Mouse (Mus musculus) hindbrain, embryonic 15.5 days (tissue): ENCODE data around the gene Cd300c. TPM values are rescaled to one million over a fixed set of nuclear protein-coding genes. Genes with fewer than 3 reads are reported as not detected.
"Not testable (repeated sequence)": the region's sequence is repeated elsewhere in the genome, so short reads cannot be mapped to it uniquely, and the experiment has no call there.

Experiments
- ATAC-seq: fragments of 200-750 bp; cut with Nextera tagmentation; 2 replicates; pipeline ENCODE4 v1.8.0; 2017; ENCODE audit warnings: low read depth, moderate number of reproducible peaks, moderate TSS enrichment; ENCODE audit not compliant: low FRiP score
- H3K27ac ChIP-seq: fragments of 300-500 bp; sonication (generic); replicated peaks from 2 replicates; pipeline ENCODE4 v1.5.1; 2015; ENCODE audit warnings: mild to moderate bottlenecking, inconsistent platforms
- H3K27me3 ChIP-seq: fragments of 300-500 bp; sonication (generic); 2 replicates; pipeline ENCODE4 v1.6.1; 2015; ENCODE audit warnings: control low read depth, inconsistent platforms
- H3K36me3 ChIP-seq: fragments of 300-500 bp; sonication (generic); 2 replicates; pipeline ENCODE4 v1.6.1; 2015; ENCODE audit warnings: control low read depth, inconsistent platforms
- H3K4me1 ChIP-seq: fragments of 300-500 bp; sonication (generic); replicated peaks from 2 replicates; pipeline ENCODE4 v1.6.1; 2015; ENCODE audit warnings: control low read depth, inconsistent platforms
- H3K4me2 ChIP-seq: fragments of 300-500 bp; sonication (generic); 2 replicates; pipeline ENCODE4 v1.6.1; 2015; ENCODE audit warnings: moderate library complexity, mild to moderate bottlenecking, inconsistent platforms
- H3K4me3 ChIP-seq: fragments of 300-500 bp; sonication (generic); 2 replicates; pipeline ENCODE4 v1.5.1; 2015; ENCODE audit warnings: mild to moderate bottlenecking, inconsistent platforms
- H3K9ac ChIP-seq: fragments of 300-500 bp; sonication (generic); 2 replicates; pipeline ENCODE4 v1.6.1; 2015; ENCODE audit warnings: inconsistent platforms
- H3K9me3 ChIP-seq: fragments of 300-500 bp; sonication (generic); 2 replicates; pipeline ENCODE4 v1.6.1; 2016; ENCODE audit warnings: control low read depth, inconsistent platforms
- WGBS: fragments of 180-500 bp; shearing (Covaris S2); methylation state at CpG from one replicate; pipeline ENCODE4 v1.1.7; 2015; 5-methylcytosine and 5-hydroxymethylcytosine counted together
- polyA plus RNA-seq: library from polyadenylated mRNA; unstranded; fragments of >200 nt; fragmentation: Nextera tagmentation; extraction: Ambion mirVana; gene quantifications from 2 replicates; pipeline ENCODE4 v1.2.1, GENCODE M21; 2015

The Cd300c gene
- polyA plus RNA-seq, 1 experiment from 2014 or later: not detected

- H3K4me2 ChIP-seq: no peak overlapping the region
- WGBS: 94% methylated on average over 2 of the region's 2 CpGs
- ATAC-seq: no peak
- no peaks in the 10 kb centered on the region for H3K27me3 ChIP-seq
- H3K9ac ChIP-seq: no peak overlapping the region
- H3K4me3 ChIP-seq: no peak overlapping the region
- H3K36me3 ChIP-seq: no peaks in the 10 kb centered on the region
- no peaks in the 10 kb centered on the region for H3K9me3 ChIP-seq
- no peak overlapping the region for H3K27ac ChIP-seq
- no peaks in the 10 kb centered on the region for H3K4me1 ChIP-seq
These were observed 39.4 kb downstream of the Cd300c start for GRCm38 (mm10) chr11:114929581-114929980.

GRCm38 (mm10) chr11:114923961-114924360, 45.0 kb downstream of the Cd300c start:
- Histone ChIP-seq H3K27me3 (no peaks in the 10 kb centered on the region), H3K9me3 (no peaks in the 10 kb centered on the region), H3K27ac (no peak overlapping the region), H3K4me1 (no peaks in the 10 kb centered on the region), H3K4me2 (no peak overlapping the region), H3K9ac (no peak overlapping the region), H3K36me3 (no peaks in the 10 kb centered on the region), H3K4me3 (no peak overlapping the region)
- no peak for ATAC-seq
- WGBS: 81% methylated on average over 4 of the region's 4 CpGs

- no peak overlapping the region for H3K27ac ChIP-seq
- 67% methylated on average over 4 of the region's 4 CpGs for WGBS
- no peaks in the 10 kb centered on the region for H3K36me3 ChIP-seq
- no peak for ATAC-seq
- no peak overlapping the region for H3K4me3 ChIP-seq
- no peaks in the 10 kb centered on the region for H3K27me3 ChIP-seq
- H3K9me3 ChIP-seq: no peaks in the 10 kb centered on the region
- H3K4me1 ChIP-seq: no peaks in the 10 kb centered on the region
- H3K4me2 ChIP-seq: no peak overlapping the region
- no peak overlapping the region for H3K9ac ChIP-seq
These were observed 46.5 kb downstream of the Cd300c start for GRCm38 (mm10) chr11:114922439-114922838.

GRCm38 (mm10) chr11:114917120-114917519, 51.8 kb downstream of the Cd300c start:
- H3K9ac ChIP-seq: no peak overlapping the region
- 88% methylated on average over 6 of the region's 6 CpGs for WGBS
- no peak for ATAC-seq
- no peaks in the 10 kb centered on the region for H3K36me3 ChIP-seq
- no peak overlapping the region for H3K4me3 ChIP-seq
- H3K4me2 ChIP-seq: no peak overlapping the region
- H3K4me1 ChIP-seq: no peaks in the 10 kb centered on the region
- no peaks in the 10 kb centered on the region for H3K9me3 ChIP-seq
- no peak overlapping the region for H3K27ac ChIP-seq
- H3K27me3 ChIP-seq: peaks cover 3% of the 10 kb centered on the region; the same call in 1 of the 2 replicates

GRCm38 (mm10) chr11:114914978-114915377, 54.0 kb downstream of the Cd300c start:
- no peaks in the 10 kb centered on the region for H3K36me3 ChIP-seq
- no peak overlapping the region for H3K4me3 ChIP-seq
- no peak for ATAC-seq
- WGBS: 68% methylated on average over 7 of the region's 7 CpGs
- H3K9ac ChIP-seq: no peak overlapping the region
- no peak overlapping the region for H3K27ac ChIP-seq
- H3K4me2 ChIP-seq: no peak overlapping the region
- H3K9me3 ChIP-seq: no peaks in the 10 kb centered on the region
- peaks cover 3% of the 10 kb centered on the region; the same call in 1 of the 2 replicates for H3K27me3 ChIP-seq
- H3K4me1 ChIP-seq: no peaks in the 10 kb centered on the region

- no peak overlapping the region for H3K9ac ChIP-seq
- ATAC-seq: no peak
- H3K4me2 ChIP-seq: no peak overlapping the region
- H3K36me3 ChIP-seq: no peaks in the 10 kb centered on the region
- no peaks in the 10 kb centered on the region for H3K4me1 ChIP-seq
- peaks cover 3% of the 10 kb centered on the region; the same call in 1 of the 2 replicates for H3K27me3 ChIP-seq
- H3K4me3 ChIP-seq: no peak overlapping the region
- 16% methylated on average over 9 of the region's 9 CpGs for WGBS
- H3K27ac ChIP-seq: no peak overlapping the region
- H3K9me3 ChIP-seq: no peaks in the 10 kb centered on the region
These were observed 56.1 kb downstream of the Cd300c start for GRCm38 (mm10) chr11:114912847-114913246.

- H3K4me1 ChIP-seq, H3K9me3 ChIP-seq: not testable (repeated sequence)
- WGBS: 52% methylated on average over 3 of the region's 3 CpGs
These were observed 59.4 kb downstream of the Cd300c start for GRCm38 (mm10) chr11:114909538-114909937.

GRCm38 (mm10) chr11:114908086-114908485, 60.9 kb downstream of the Cd300c start:
- H3K27ac ChIP-seq: no peak overlapping the region
- H3K4me1 ChIP-seq: no peaks in the 10 kb centered on the region
- H3K36me3 ChIP-seq: no peaks in the 10 kb centered on the region
- H3K9me3 ChIP-seq: no peaks in the 10 kb centered on the region
- 55% methylated on average over 4 of the region's 4 CpGs for whole genome bisulfite sequencing
- H3K4me3 ChIP-seq: no peak overlapping the region
- H3K27me3 ChIP-seq: no peaks in the 10 kb centered on the region
- no peak overlapping the region for H3K9ac ChIP-seq
- H3K4me2 ChIP-seq: no peak overlapping the region
- ATAC-seq: no peak

More at GRCm38 (mm10) chr11:114909538-114909937, 59.4 kb downstream of the Cd300c start:
- H3K4me3 ChIP-seq, H3K9ac ChIP-seq, H3K27me3 ChIP-seq, ATAC-seq, H3K27ac ChIP-seq, H3K36me3 ChIP-seq, H3K4me2 ChIP-seq: not testable (repeated sequence)

- 92% methylated on average over 4 of the region's 4 CpGs for WGBS
- ATAC-seq: no peak
- Histone ChIP-seq H3K9me3 (no peaks in the 10 kb centered on the region), H3K4me1 (no peaks in the 10 kb centered on the region), H3K27me3 (no peaks in the 10 kb centered on the region), H3K27ac (no peak overlapping the region), H3K9ac (no peak overlapping the region), H3K4me2 (no peak overlapping the region), H3K36me3 (no peaks in the 10 kb centered on the region), H3K4me3 (no peak overlapping the region)
These were observed 61.4 kb downstream of the Cd300c start for GRCm38 (mm10) chr11:114907567-114907966.

Other genes with a start within 250 kb of the Cd300c start
- gene Dnaic2, start 241.7 kb downstream of the Cd300c start, polyA plus RNA-seq: 2.5 and 3.1 TPM in 2 replicates
- gene Kif19a, start 203.8 kb downstream of the Cd300c start, polyA plus RNA-seq: 0.51 and 0.93 TPM in 2 replicates
- 26.0 and 26.4 TPM in 2 replicates for gene Btbd17, start 173.2 kb downstream of the Cd300c start, polyA plus RNA-seq
- not detected in 2 replicates for gene Gpr142, start 170.2 kb downstream of the Cd300c start, polyA plus RNA-seq
- gene Gprc5c, start 118.0 kb downstream of the Cd300c start, polyA plus RNA-seq: 8.5 and 11.6 TPM in 2 replicates
- gene Cd300a, start 79.1 kb downstream of the Cd300c start, polyA plus RNA-seq: 1.4 and 1.7 TPM in 2 replicates
- 0.19 and 0.20 TPM in 2 replicates for gene Cd300lb, start 34.8 kb downstream of the Cd300c start, polyA plus RNA-seq
- 0.20 TPM in 1 of 2 replicates, not detected in the other for gene Cd300ld, start 20.8 kb upstream of the Cd300c start, polyA plus RNA-seq
- gene Cd300c2, start 32.7 kb upstream of the Cd300c start, polyA plus RNA-seq: 1.1 and 2.3 TPM in 2 replicates
- gene Cd300ld2, start 47.0 kb upstream of the Cd300c start, polyA plus RNA-seq: not detected in 2 replicates
- gene Cd300ld4, start 57.9 kb upstream of the Cd300c start, polyA plus RNA-seq: not detected in 2 replicates
- not detected in 2 replicates for gene Cd300ld5, start 68.6 kb upstream of the Cd300c start, polyA plus RNA-seq
- not detected in 2 replicates for gene Cd300ld3, start 79.3 kb upstream of the Cd300c start, polyA plus RNA-seq
- gene Cd300e, start 93.0 kb upstream of the Cd300c start, polyA plus RNA-seq: not detected in 2 replicates
- 0.62 and 0.77 TPM in 2 replicates for gene Rab37, start 122.3 kb upstream of the Cd300c start, polyA plus RNA-seq
- 0.17 and 0.34 TPM in 2 replicates for gene Cd300lf, start 164.8 kb upstream of the Cd300c start, polyA plus RNA-seq
- gene Slc9a3r1, start 194.2 kb upstream of the Cd300c start, polyA plus RNA-seq: 68.7 and 70.2 TPM in 2 replicates
- 15.1 and 17.5 TPM in 2 replicates for gene Tmem104, start 218.3 kb upstream of the Cd300c start, polyA plus RNA-seq
- 19.1 and 20.4 TPM in 2 replicates for gene Nat9, start 218.7 kb upstream of the Cd300c start, polyA plus RNA-seq